Mouse (Mus musculus) small intestine, adult 2 months (tissue): ENCODE results near the gene Zfp775. TPM values are rescaled to one million over a fixed set of nuclear protein-coding genes. Genes with fewer than 3 reads are reported as not detected.

Experiments used
- H3K27ac ChIP-seq: fragments of 200-500 bp; 2 replicates; pipeline ENCODE4 v1.5.1; 2012; ENCODE audit warnings: low read depth, low read length, control low read depth, inconsistent platforms; ENCODE audit not compliant: insufficient read depth
- H3K27me3 ChIP-seq: fragments of 200-500 bp; 2 replicates; pipeline ENCODE4 v1.6.1; 2012; ENCODE audit warnings: mild to moderate bottlenecking, moderate library complexity, low read length, inconsistent platforms; ENCODE audit not compliant: control insufficient read depth, insufficient read depth
- H3K36me3 ChIP-seq: fragments of 200-500 bp; 2 replicates; pipeline ENCODE4 v1.6.1; 2012; ENCODE audit warnings: mild to moderate bottlenecking, low read length, control low read depth, inconsistent platforms; ENCODE audit not compliant: control insufficient read depth, insufficient read depth
- H3K4me1 ChIP-seq: fragments of 200-500 bp; 2 replicates; pipeline ENCODE4 v1.6.1; 2012; ENCODE audit warnings: low read length, inconsistent platforms, mixed read lengths; ENCODE audit not compliant: control insufficient read depth, insufficient read depth, insufficient read length
- H3K4me3 ChIP-seq: fragments of 200-500 bp; 2 replicates; pipeline ENCODE4 v1.5.1; 2012; ENCODE audit warnings: low read depth, mild to moderate bottlenecking, control low read depth, inconsistent platforms, low read length, moderate library complexity
- CTCF ChIP-seq: fragments of 200-500 bp; IDR thresholded peaks from 2 replicates; pipeline ENCODE4 v1.5.1; 2012; ENCODE audit warnings: low read depth, mild to moderate bottlenecking, control low read depth, inconsistent platforms, low read length, moderate library complexity, mixed read lengths; ENCODE audit not compliant: insufficient replicate concordance, insufficient read length; ENCODE audit errors: extremely low read depth
- POLR2A ChIP-seq: fragments of 200-500 bp; IDR thresholded peaks from 2 replicates; pipeline ENCODE4 v1.6.1; 2012; ENCODE audit warnings: low read depth, mild to moderate bottlenecking, control low read depth, inconsistent platforms, low read length, moderate library complexity
- WGBS: fragments of 180-500 bp; shearing (Covaris S2); methylation state at CpG from one replicate; pipeline ENCODE4 v1.1.7; 2018; 5-methylcytosine and 5-hydroxymethylcytosine counted together
- polyA plus RNA-seq: library from polyadenylated mRNA; depleted of rRNA; stranded (reverse); fragments of >200 nt; gene quantifications from 2 replicates; pipeline ENCODE4 v1.2.3, GENCODE M21; 2012

The Zfp775 gene
- polyA plus RNA-seq, 1 experiment, result 3.1 TPM

- 70% methylated on average over 3 of the region's 3 CpGs for WGBS
- no peak overlapping the region for H3K27ac ChIP-seq
- H3K36me3 ChIP-seq, result no peaks in the 10 kb centered on the region
- no peak for TF ChIP-seq CTCF
- TF ChIP-seq POLR2A, result no peak
- no peak overlapping the region for H3K4me3 ChIP-seq
- H3K27me3 ChIP-seq, result no peaks in the 10 kb centered on the region
- H3K4me1 ChIP-seq, result no peaks in the 10 kb centered on the region; the same call in 1 of the 2 replicates
Observed at GRCm38 (mm10) chr6:48573981-48574380, 27.9 kb upstream of the Zfp775 start.

DNA sequence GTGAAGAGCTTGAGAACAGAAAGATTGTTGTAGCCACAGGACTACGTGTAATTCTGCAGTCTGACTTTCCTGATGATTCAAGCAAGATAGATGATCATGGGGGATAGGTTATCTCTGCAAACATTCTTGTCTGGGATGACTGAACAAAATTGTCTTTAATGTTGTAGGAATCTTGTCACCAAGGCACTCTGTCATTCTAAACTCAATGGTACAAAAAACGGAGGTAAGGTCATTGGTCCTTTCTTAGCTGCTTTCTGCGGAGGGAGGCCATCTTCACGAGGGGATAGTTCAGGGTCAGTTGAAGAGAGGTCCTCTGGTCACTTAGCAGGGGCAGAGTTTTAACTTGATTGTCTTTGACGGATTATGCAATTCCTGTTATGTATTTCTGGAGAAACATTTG is 23.1 kb upstream of the Zfp775 start:
- H3K27ac ChIP-seq, result peak overlapping the region; percentile 85; the same call in 1 of the 2 replicates

GRCm38 (mm10) chr6:48579215-48579648 is 22.6 kb upstream of the Zfp775 start:
- H3K27ac ChIP-seq, result peak overlapping the region; percentile 85
- no peaks in the 10 kb centered on the region for H3K36me3 ChIP-seq
- 17% methylated on average over 5 of the region's 5 CpGs for WGBS
- no peak for TF ChIP-seq CTCF
- no peak for TF ChIP-seq POLR2A
- no peaks in the 10 kb centered on the region for H3K4me1 ChIP-seq
- H3K27me3 ChIP-seq, result no peaks in the 10 kb centered on the region
- no peak overlapping the region for H3K4me3 ChIP-seq

More for the DNA sequence above, 23.1 kb upstream of the Zfp775 start:
- no peaks in the 10 kb centered on the region for H3K36me3 ChIP-seq
- TF ChIP-seq CTCF (no peak), POLR2A (no peak)
- 41% methylated on average over 5 of the region's 5 CpGs for WGBS
- no peaks in the 10 kb centered on the region for H3K4me1 ChIP-seq
- H3K4me3 ChIP-seq, result no peak overlapping the region
- H3K27me3 ChIP-seq, result no peaks in the 10 kb centered on the region

- 59% methylated on average over 3 of the region's 3 CpGs for WGBS
- no peaks in the 10 kb centered on the region for H3K4me1 ChIP-seq
- H3K27ac ChIP-seq, result no peak overlapping the region
- H3K27me3 ChIP-seq, result no peaks in the 10 kb centered on the region
- no peak overlapping the region for H3K4me3 ChIP-seq
- no peaks in the 10 kb centered on the region for H3K36me3 ChIP-seq
- TF ChIP-seq POLR2A, result no peak
Observed at GRCm38 (mm10) chr6:48581257-48581656, 20.6 kb upstream of the Zfp775 start.

- Histone ChIP-seq H3K4me1 (no peaks in the 10 kb centered on the region), H3K4me3 (no peak overlapping the region), H3K27ac (no peak overlapping the region), H3K36me3 (no peaks in the 10 kb centered on the region), H3K27me3 (no peaks in the 10 kb centered on the region)
- whole genome bisulfite sequencing, result 78% methylated on average over 3 of the region's 3 CpGs
- TF ChIP-seq CTCF, result peak; percentile 21; the same call in 1 of the 2 replicates
- TF ChIP-seq POLR2A, result no peak
Observed at GRCm38 (mm10) chr6:48582037-48582436, 19.8 kb upstream of the Zfp775 start.

- TF ChIP-seq POLR2A (no peak), CTCF (no peak)
- no peak within 1 kb of the TSS for H3K27ac ChIP-seq
- H3K27me3 ChIP-seq, result no peaks in the 10 kb centered on the region
- no peaks in the 10 kb centered on the region for H3K36me3 ChIP-seq
- H3K4me1 ChIP-seq, result peaks cover 4% of the 10 kb centered on the region; the same call in 1 of the 2 replicates
- 61% methylated on average over 6 of the region's 6 CpGs for whole genome bisulfite sequencing
- no peak within 1 kb of the TSS for H3K4me3 ChIP-seq
Observed at GRCm38 (mm10) chr6:48589194-48589750, 12.6 kb upstream of the Zfp775 start, which contains the start of gene Gm45021. TSS of gene Gm45021 (plus strand) at chr6:48589610.

DNA sequence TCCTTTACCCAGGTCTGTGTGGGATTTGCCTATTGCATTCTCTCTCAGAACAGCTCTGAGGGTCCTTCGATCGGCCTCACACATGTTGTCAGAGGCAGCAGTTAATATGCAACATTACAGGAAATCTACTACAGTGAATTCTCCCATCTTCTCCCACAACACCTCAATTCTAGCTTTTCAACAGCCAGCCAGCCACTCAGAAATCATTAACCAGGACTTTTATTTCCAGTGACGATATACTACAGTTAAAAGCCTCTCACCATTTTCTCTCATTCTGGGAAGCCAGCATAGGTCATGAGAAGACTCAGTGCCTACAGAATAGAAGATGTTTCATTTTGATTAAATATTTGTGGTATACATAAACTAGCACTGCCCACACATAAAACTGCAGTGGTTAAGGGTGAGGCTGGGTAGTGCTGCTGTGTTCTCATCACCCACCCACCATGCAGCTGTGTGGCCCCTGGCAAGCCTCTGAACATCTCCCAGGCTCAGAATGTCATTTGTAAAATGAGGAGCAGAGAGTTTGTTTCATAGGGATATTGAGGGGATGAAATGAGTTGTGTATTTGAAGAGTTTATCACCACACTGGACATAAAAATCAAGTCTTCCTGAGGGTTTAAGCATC is 10.5 kb upstream of the Zfp775 start:
- H3K27ac ChIP-seq, result no peak overlapping the region
- H3K4me3 ChIP-seq, result no peak overlapping the region
- H3K4me1 ChIP-seq, result peaks cover 9% of the 10 kb centered on the region; the same call in 1 of the 2 replicates
- no peak for TF ChIP-seq POLR2A
- no peak for TF ChIP-seq CTCF
- 69% methylated on average over 3 of the region's 3 CpGs for WGBS
- no peaks in the 10 kb centered on the region for H3K27me3 ChIP-seq
- H3K36me3 ChIP-seq, result peaks cover 2% of the 10 kb centered on the region; the same call in 1 of the 2 replicates
